Mouse (Mus musculus) neutrophil, adult 83 days (primary cell): ENCODE measurements around the gene Opn1mw. TPM values are rescaled to one million over a fixed set of nuclear protein-coding genes. Genes with fewer than 3 reads are reported as not detected.

Source experiments
- total RNA-seq, 2 experiments: library from RNA; stranded (reverse); gene quantifications; one replicate each; pipeline ENCODE4 v1.2.4; 2023

Opn1mw gene
- not detected for total RNA-seq

GRCm38 (mm10) chrX:74127164-74127563 lies at the start of gene Opn1mw:
Gene Opn1mw, plus strand, starts transcription at chrX:74127464.

GRCm38 (mm10) chrX:74135263-74135662 lies 8.0 kb downstream of the Opn1mw start, which contains the start of gene Mecp2:
Gene Mecp2, minus strand, starts transcription at chrX:74135363.

GRCm38 (mm10) chrX:74167738-74168137 lies 40.5 kb downstream of the Opn1mw start, which contains the start of gene Tex28:
Gene Tex28, minus strand, starts transcription at chrX:74167838.

GRCm38 (mm10) chrX:74176959-74177358 lies 49.7 kb downstream of the Opn1mw start, which contains the start of gene Tktl1:
Gene Tktl1, plus strand, starts transcription at chrX:74177259.

Other genes with a start within 250 kb of the Opn1mw start
- gene Avpr2, start 235.4 kb upstream of the Opn1mw start, total RNA-seq: under 1 TPM in 1 of 2 experiments, not detected in 1; 0.11 TPM
- 10 to 100 TPM; 28.9 to 42.0 TPM for gene L1cam, start 231.4 kb upstream of the Opn1mw start, total RNA-seq
- 100 to 1,000 TPM; 236 to 237 TPM for gene Arhgap4, start 205.6 kb upstream of the Opn1mw start, total RNA-seq
- gene Naa10, start 205.5 kb upstream of the Opn1mw start, total RNA-seq: 10 to 100 TPM; 43.1 to 48.0 TPM
- 10 to 100 TPM; 13.8 to 16.6 TPM for gene Renbp, start 196.6 kb upstream of the Opn1mw start, total RNA-seq
- gene Hcfc1, start 161.1 kb upstream of the Opn1mw start, total RNA-seq: 10 to 100 TPM; 81.1 to 89.4 TPM
- gene Irak1, start 103.5 kb upstream of the Opn1mw start, total RNA-seq: 10 to 100 TPM; 68.9 to 70.8 TPM
- 10 to 100 TPM; 22.9 to 29.2 TPM for gene Mecp2, start 7.9 kb downstream of the Opn1mw start, total RNA-seq
- not detected for gene Tex28, start 40.4 kb downstream of the Opn1mw start, total RNA-seq
- gene Tktl1, start 49.8 kb downstream of the Opn1mw start, total RNA-seq: under 1 TPM in 1 of 2 experiments, not detected in 1; 0.13 TPM
- gene Flna, start 122.4 kb downstream of the Opn1mw start, total RNA-seq: 1,000 to 10,000 TPM; 1,510 to 1,605 TPM
- gene Emd, start 127.2 kb downstream of the Opn1mw start, total RNA-seq: 10 to 100 TPM; 54.5 to 65.1 TPM
- 100 to 1,000 TPM; 403 to 503 TPM for gene Rpl10, start 143.3 kb downstream of the Opn1mw start, total RNA-seq
- gene Taz, start 154.4 kb downstream of the Opn1mw start, total RNA-seq: 10 to 100 TPM; 41.3 to 46.0 TPM
- gene Dnase1l1, start 154.9 kb downstream of the Opn1mw start, total RNA-seq: 10 to 100 TPM; 40.6 to 41.7 TPM
- 100 to 1,000 TPM; 178 to 188 TPM for gene Atp6ap1, start 169.6 kb downstream of the Opn1mw start, total RNA-seq
- gene Gdi1, start 177.5 kb downstream of the Opn1mw start, total RNA-seq: 100 to 1,000 TPM; 233 to 246 TPM
- gene Fam50a, start 185.6 kb downstream of the Opn1mw start, total RNA-seq: 10 to 100 TPM; 37.9 to 43.4 TPM
- gene Plxna3, start 201.6 kb downstream of the Opn1mw start, total RNA-seq: 1 to 10 TPM in 1 of 2 experiments, under 1 TPM in 1; 0.20 to 1.6 TPM
- 10 to 100 TPM; 23.3 to 27.5 TPM for gene Lage3, start 226.2 kb downstream of the Opn1mw start, total RNA-seq
- gene Ubl4a, start 245.8 kb downstream of the Opn1mw start, total RNA-seq: 10 to 100 TPM; 24.7 to 31.6 TPM
- gene Slc10a3, start 245.9 kb downstream of the Opn1mw start, total RNA-seq: 10 to 100 TPM; 14.6 to 16.5 TPM